ENCODE assay signal across 15 mouse cellular contexts in genomic region chr15:84839521-84839920, GRCm38 (mm10). TPM values are rescaled to one million over a fixed set of nuclear protein-coding genes. Genes with fewer than 3 reads are reported as not detected.
DNase-seq lines count a peak whose midpoint lies in the region; TF ChIP-seq lines count a peak whose summit lies in the region.
"Had no signal": no experiment of that assay in that cellular context is flagged by ENCODE, and none has a peak within 500 bp of the region (broad histone marks: within the 10 kb centered on the region; RNA-seq: fewer than 3 reads in every experiment).

No protein-coding gene starts in this region.

- H3K4me3 ChIP-seq in left cerebral cortex, adult 2 months = no peak overlapping the region
- H3K4me3 ChIP-seq: gastrocnemius, adult 2 months; heart, embryonic 15.5 days; liver, embryonic 13.5 days had no signal

- TF ChIP-seq CTCF in left cerebral cortex, adult 2 months (IDR thresholded peaks at IDR 0.05) = no peak

- intact Hi-C loops in left cerebral cortex, postnatal 4 days (cut with DNase I) = no loop called here
- intact Hi-C loops in left cerebral cortex, adult 2 months (cut with DNase I) = no loop called here

- peak; percentile 51 to 65 for DNase-seq in cerebellum, postnatal 10 days
- DNase-seq in cerebellum, postnatal 14 days = no peak
- peak; percentile 54 for DNase-seq in left cerebral cortex, postnatal 4 days
- no peak for DNase-seq in left cerebral cortex, adult 2 months (ENCODE audit: extremely low spot score in 1 of 2, low spot score in 2 of 2)
- peak; percentile 34 for DNase-seq in Muller cell, postnatal 12 days (ENCODE audit: inconsistent ontology term)
- peak; percentile 29 for DNase-seq in fibroblast of lung, adult 2 months (ENCODE audit: low read depth)
- DNase-seq in B cell, adult 2 months = no peak
- DNase-seq in gastrocnemius, adult 18-20 months (ENCODE audit: low spot score) = no peak
- DNase-seq: gastrocnemius, adult 2 months; kidney, adult 2 months; kidney, postnatal 25 days; liver, embryonic 13.5 days; retina, postnatal 1 day; thymus, postnatal 14 days had no signal

- no peak overlapping the region for H3K27ac ChIP-seq in left cerebral cortex, adult 2 months
- H3K27ac ChIP-seq: gastrocnemius, adult 2 months; heart, embryonic 15.5 days; liver, embryonic 13.5 days had no signal

RNA-seq across cellular contexts. Expression of gene Phf21b, which starts 16.3 kb away (rescaled TPM):
- total RNA-seq in left cerebral cortex, postnatal 4 days (2021) = 10 to 100 TPM in 1 of 2 experiments, 1 to 10 TPM in 1; 9.3 to 13.1 TPM
- 10 to 100 TPM; 18.8 to 31.9 TPM for total RNA-seq in left cerebral cortex, adult 2 months (2021)
- under 1 TPM; 0.23 to 0.57 TPM for total RNA-seq in gastrocnemius, adult 18-20 months (2021)

Comparison
In these comparisons a context has a peak if more than half of its experiments do, and no peak if none do; other contexts are left out.
1. DNase-seq: peak in cerebellum, postnatal 10 days (2 of 2), left cerebral cortex, postnatal 4 days (single experiment), Muller cell, postnatal 12 days (single experiment) and fibroblast of lung, adult 2 months (single experiment); none in cerebellum, postnatal 14 days (0 of 2), left cerebral cortex, adult 2 months (0 of 2), B cell, adult 2 months (0 of 2) and gastrocnemius, adult 18-20 months (single experiment).
2. RNA of gene Phf21b, which starts 16.3 kb away (total RNA-seq): 18.8 to 31.9 TPM in left cerebral cortex, adult 2 months and 9.3 to 13.1 TPM in left cerebral cortex, postnatal 4 days; 0.23 to 0.57 TPM in gastrocnemius, adult 18-20 months; every median in the first group is over 4 times any median in the second.